Mouse (Mus musculus): ENCODE results near the gene 1700010B08Rik. TPM values are rescaled to one million over a fixed set of nuclear protein-coding genes. Genes with fewer than 3 reads are reported as not detected.
"Not testable (repeated sequence)": the region's sequence is repeated elsewhere in the genome, so short reads cannot be mapped to it uniquely, and the experiment has no call there.

1700010B08Rik gene
- not detected in 2 replicates for polyA plus RNA-seq (2012; rRNA removed)

GRCm38 (mm10) chr2:173719115-173719514, at the start of gene 1700010B08Rik:
Gene 1700010B08Rik, plus strand, starts transcription at chr2:173719415.
- 86% methylated on average over 6 of the region's 7 CpGs for WGBS
- not testable (repeated sequence) for H3K27me3 ChIP-seq (ENCODE audit: control insufficient read depth, insufficient read depth, low read length)

GRCm38 (mm10) chr2:173672328-173672896, 46.8 kb upstream of the 1700010B08Rik start:
- DNase-seq = no peak
- WGBS = 47% methylated on average over 2 of the region's 2 CpGs
- Histone ChIP-seq H3K4me3 (replicated peaks; ENCODE audit: insufficient read depth, low read depth, low read length) (no peak overlapping the region), H3K4me1 (ENCODE audit: control insufficient read depth, insufficient read depth, low read length) (no peaks in the 10 kb centered on the region), H3K27ac (ENCODE audit: insufficient read depth, low read length) (no peak overlapping the region), H3K27me3 (ENCODE audit: control insufficient read depth, insufficient read depth, low read length) (no peaks in the 10 kb centered on the region)
- TF ChIP-seq CTCF (IDR thresholded peaks at IDR 0.05; ENCODE audit: borderline replicate concordance, insufficient read depth, low read depth, low read length) (no peak), POLR2A (IDR thresholded peaks at IDR 0.05; ENCODE audit: borderline replicate concordance, insufficient read depth, low read length) (no peak)

More at GRCm38 (mm10) chr2:173719115-173719514, at the start of gene 1700010B08Rik:
- H3K27ac ChIP-seq (ENCODE audit: insufficient read depth, low read length); H3K4me3 ChIP-seq (replicated peaks; ENCODE audit: insufficient read depth, low read depth, low read length); DNase-seq; H3K4me1 ChIP-seq (ENCODE audit: control insufficient read depth, insufficient read depth, low read length): not testable (repeated sequence)

- no peaks in the 10 kb centered on the region for H3K4me1 ChIP-seq (ENCODE audit: control insufficient read depth, insufficient read depth, low read length)
- no peak overlapping the region for H3K4me3 ChIP-seq (replicated peaks; ENCODE audit: insufficient read depth, low read depth, low read length)
- no peaks in the 10 kb centered on the region for H3K27me3 ChIP-seq (ENCODE audit: control insufficient read depth, insufficient read depth, low read length)
- no peak overlapping the region for H3K27ac ChIP-seq (ENCODE audit: insufficient read depth, low read length)
- WGBS = 89% methylated on average over 1 of the region's 1 CpGs
- no peak for DNase-seq
- no peak for TF ChIP-seq CTCF (IDR thresholded peaks at IDR 0.05; ENCODE audit: borderline replicate concordance, insufficient read depth, low read depth, low read length)
- TF ChIP-seq POLR2A (IDR thresholded peaks at IDR 0.05; ENCODE audit: borderline replicate concordance, insufficient read depth, low read length) = no peak
These were observed 45.7 kb upstream of the 1700010B08Rik start for GRCm38 (mm10) chr2:173673469-173673868.

GRCm38 (mm10) chr2:173678593-173678992, 40.6 kb upstream of the 1700010B08Rik start:
- DNase-seq = no peak
- Histone ChIP-seq H3K4me1 (ENCODE audit: control insufficient read depth, insufficient read depth, low read length) (0 out of 2 replicates have a peak, but pooled peaks cover 3% of the 10 kb centered on the region), H3K27me3 (ENCODE audit: control insufficient read depth, insufficient read depth, low read length) (no peaks in the 10 kb centered on the region), H3K4me3 (replicated peaks; ENCODE audit: insufficient read depth, low read depth, low read length) (no peak overlapping the region), H3K27ac (ENCODE audit: insufficient read depth, low read length) (no peak overlapping the region)
- TF ChIP-seq CTCF (IDR thresholded peaks at IDR 0.05; ENCODE audit: borderline replicate concordance, insufficient read depth, low read depth, low read length) (no peak), POLR2A (IDR thresholded peaks at IDR 0.05; ENCODE audit: borderline replicate concordance, insufficient read depth, low read length) (no peak)
- WGBS = 88% methylated on average over 2 of the region's 2 CpGs

- Histone ChIP-seq H3K4me3 (replicated peaks; ENCODE audit: insufficient read depth, low read depth, low read length) (no peak overlapping the region), H3K27ac (ENCODE audit: insufficient read depth, low read length) (no peak overlapping the region), H3K27me3 (ENCODE audit: control insufficient read depth, insufficient read depth, low read length) (no peaks in the 10 kb centered on the region), H3K4me1 (ENCODE audit: control insufficient read depth, insufficient read depth, low read length) (0 out of 2 replicates have a peak, but pooled peaks cover 3% of the 10 kb centered on the region)
- DNase-seq = no peak
- TF ChIP-seq CTCF (IDR thresholded peaks at IDR 0.05; ENCODE audit: borderline replicate concordance, insufficient read depth, low read depth, low read length) (no peak), POLR2A (IDR thresholded peaks at IDR 0.05; ENCODE audit: borderline replicate concordance, insufficient read depth, low read length) (no peak)
- 65% methylated on average over 3 of the region's 3 CpGs for WGBS
These were observed 40.0 kb upstream of the 1700010B08Rik start for GRCm38 (mm10) chr2:173679217-173679616.

- WGBS = 88% methylated on average over 1 of the region's 1 CpGs
- DNase-seq = no peak
- Histone ChIP-seq H3K27me3 (ENCODE audit: control insufficient read depth, insufficient read depth, low read length) (no peaks in the 10 kb centered on the region), H3K27ac (ENCODE audit: insufficient read depth, low read length) (no peak overlapping the region), H3K4me3 (replicated peaks; ENCODE audit: insufficient read depth, low read depth, low read length) (no peak overlapping the region), H3K4me1 (ENCODE audit: control insufficient read depth, insufficient read depth, low read length) (0 out of 2 replicates have a peak, but pooled peaks cover 3% of the 10 kb centered on the region)
- no peak for TF ChIP-seq CTCF (IDR thresholded peaks at IDR 0.05; ENCODE audit: borderline replicate concordance, insufficient read depth, low read depth, low read length)
- TF ChIP-seq POLR2A (IDR thresholded peaks at IDR 0.05; ENCODE audit: borderline replicate concordance, insufficient read depth, low read length) = no peak
These were observed 39.1 kb upstream of the 1700010B08Rik start for GRCm38 (mm10) chr2:173680153-173680552.

- 27% methylated on average over 10 of the region's 10 CpGs for WGBS
- Histone ChIP-seq H3K4me1 (ENCODE audit: control insufficient read depth, insufficient read depth, low read length) (peaks cover 6% of the 10 kb centered on the region; the same call in 1 of the 2 replicates), H3K27me3 (ENCODE audit: control insufficient read depth, insufficient read depth, low read length) (no peaks in the 10 kb centered on the region), H3K27ac (ENCODE audit: insufficient read depth, low read length) (no peak overlapping the region), H3K4me3 (replicated peaks; ENCODE audit: insufficient read depth, low read depth, low read length) (no peak overlapping the region)
- TF ChIP-seq POLR2A (IDR thresholded peaks at IDR 0.05; ENCODE audit: borderline replicate concordance, insufficient read depth, low read length) (no peak), CTCF (IDR thresholded peaks at IDR 0.05; ENCODE audit: borderline replicate concordance, insufficient read depth, low read depth, low read length) (no peak)
- no peak for DNase-seq
These were observed 36.4 kb upstream of the 1700010B08Rik start for GRCm38 (mm10) chr2:173682773-173683172.

- no peak overlapping the region for H3K4me3 ChIP-seq (replicated peaks; ENCODE audit: insufficient read depth, low read depth, low read length)
- no peak overlapping the region for H3K27ac ChIP-seq (ENCODE audit: insufficient read depth, low read length)
- peaks cover 6% of the 10 kb centered on the region; the same call in 1 of the 2 replicates for H3K4me1 ChIP-seq (ENCODE audit: control insufficient read depth, insufficient read depth, low read length)
- DNase-seq = no peak
- no peak for TF ChIP-seq POLR2A (IDR thresholded peaks at IDR 0.05; ENCODE audit: borderline replicate concordance, insufficient read depth, low read length)
- no peak for TF ChIP-seq CTCF (IDR thresholded peaks at IDR 0.05; ENCODE audit: borderline replicate concordance, insufficient read depth, low read depth, low read length)
- 66% methylated on average over 3 of the region's 3 CpGs for WGBS
- no peaks in the 10 kb centered on the region for H3K27me3 ChIP-seq (ENCODE audit: control insufficient read depth, insufficient read depth, low read length)
These were observed 33.3 kb upstream of the 1700010B08Rik start for GRCm38 (mm10) chr2:173685781-173686361.
